Mouse (Mus musculus): Measurements from ENCODE around the gene Suox. TPM values are rescaled to one million over a fixed set of nuclear protein-coding genes. Genes with fewer than 3 reads are reported as not detected.

Gene Suox
- polyA plus RNA-seq, 1 experiment from 2014 or later, result 13.1 TPM

DNA sequence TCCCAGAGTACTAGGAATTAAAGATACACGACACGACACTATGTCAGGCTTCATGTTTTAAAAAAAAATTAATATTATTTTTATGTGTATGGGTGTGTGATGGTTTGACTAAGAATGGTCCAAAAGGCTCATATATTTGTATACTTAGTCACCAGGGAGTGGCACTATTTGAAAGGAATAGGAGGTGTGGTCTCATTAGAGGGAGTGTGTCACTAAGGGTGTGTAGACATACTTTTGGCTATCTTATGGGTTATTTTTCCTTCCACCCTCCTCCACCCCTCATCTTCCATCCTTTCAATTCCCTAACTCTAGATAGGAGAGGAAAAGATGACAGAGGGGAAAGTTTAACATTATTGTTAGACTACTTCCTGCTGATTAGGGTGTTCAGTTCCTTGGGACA lies 8.1 kb downstream of the Suox start:
- 95% methylated on average over 2 of the region's 2 CpGs for WGBS
- Histone ChIP-seq H3K27ac (ENCODE audit: low read depth, low read length) (no peak overlapping the region), H3K4me1 (ENCODE audit: control insufficient read depth, insufficient read depth, low read length) (no peaks in the 10 kb centered on the region), H3K9ac (replicated peaks; ENCODE audit: low read depth, low read length) (no peak overlapping the region), H3K4me3 (ENCODE audit: low read depth, low read length) (no peak overlapping the region), H3K4me2 (ENCODE audit: low read depth, low read length) (no peak overlapping the region), H3K36me3 (ENCODE audit: control insufficient read depth, insufficient read depth, low read length) (no peaks in the 10 kb centered on the region), H3K27me3 (ENCODE audit: control insufficient read depth, insufficient read depth, low read length) (no peaks in the 10 kb centered on the region), H3K9me3 (ENCODE audit: control insufficient read depth, low read length) (no peaks in the 10 kb centered on the region)
- no peak for ATAC-seq (ENCODE audit: low read depth)

- H3K27ac ChIP-seq (ENCODE audit: low read depth, low read length), result no peak overlapping the region
- H3K36me3 ChIP-seq (ENCODE audit: control insufficient read depth, insufficient read depth, low read length), result no peaks in the 10 kb centered on the region
- no peak overlapping the region for H3K9ac ChIP-seq (replicated peaks; ENCODE audit: low read depth, low read length)
- no peaks in the 10 kb centered on the region for H3K27me3 ChIP-seq (ENCODE audit: control insufficient read depth, insufficient read depth, low read length)
- no peaks in the 10 kb centered on the region for H3K4me1 ChIP-seq (ENCODE audit: control insufficient read depth, insufficient read depth, low read length)
- no peak overlapping the region for H3K4me2 ChIP-seq (ENCODE audit: low read depth, low read length)
- no peaks in the 10 kb centered on the region for H3K9me3 ChIP-seq (ENCODE audit: control insufficient read depth, low read length)
- WGBS, result 93% methylated on average over 3 of the region's 3 CpGs
- H3K4me3 ChIP-seq (ENCODE audit: low read depth, low read length), result no peak overlapping the region
- ATAC-seq (ENCODE audit: low read depth), result no peak
Observed at GRCm38 (mm10) chr10:128665307-128665706, 8.6 kb downstream of the Suox start.

DNA sequence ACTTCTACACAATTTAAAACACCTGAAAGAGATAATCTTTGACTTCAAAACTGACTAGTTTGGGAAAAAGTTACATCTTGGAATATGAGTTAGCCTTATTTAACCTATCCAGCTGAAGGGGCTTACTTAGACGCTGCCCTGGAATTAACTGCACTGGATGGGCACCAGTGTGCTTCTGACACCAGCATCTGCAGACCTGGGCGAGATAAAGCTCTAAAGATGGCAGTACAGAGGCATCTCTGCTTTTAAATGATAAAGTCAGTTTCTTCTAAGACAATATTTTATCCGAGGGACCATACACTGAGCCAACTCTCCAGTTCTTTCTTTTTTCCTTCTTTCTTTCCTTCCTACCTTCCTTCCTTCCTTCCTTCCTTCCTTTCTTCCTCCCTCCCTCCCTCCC lies 9.1 kb downstream of the Suox start:
- Histone ChIP-seq H3K4me3 (ENCODE audit: low read depth, low read length) (no peak overlapping the region), H3K4me2 (ENCODE audit: low read depth, low read length) (no peak overlapping the region), H3K27ac (ENCODE audit: low read depth, low read length) (no peak overlapping the region), H3K36me3 (ENCODE audit: control insufficient read depth, insufficient read depth, low read length) (no peaks in the 10 kb centered on the region), H3K9me3 (ENCODE audit: control insufficient read depth, low read length) (no peaks in the 10 kb centered on the region), H3K9ac (replicated peaks; ENCODE audit: low read depth, low read length) (no peak overlapping the region), H3K27me3 (ENCODE audit: control insufficient read depth, insufficient read depth, low read length) (no peaks in the 10 kb centered on the region), H3K4me1 (ENCODE audit: control insufficient read depth, insufficient read depth, low read length) (no peaks in the 10 kb centered on the region)
- ATAC-seq (ENCODE audit: low read depth), result no peak
- WGBS, result 80% methylated on average over 3 of the region's 3 CpGs

GRCm38 (mm10) chr10:128663441-128664220 lies 10.2 kb downstream of the Suox start:
- ATAC-seq (ENCODE audit: low read depth), result no peak

DNA sequence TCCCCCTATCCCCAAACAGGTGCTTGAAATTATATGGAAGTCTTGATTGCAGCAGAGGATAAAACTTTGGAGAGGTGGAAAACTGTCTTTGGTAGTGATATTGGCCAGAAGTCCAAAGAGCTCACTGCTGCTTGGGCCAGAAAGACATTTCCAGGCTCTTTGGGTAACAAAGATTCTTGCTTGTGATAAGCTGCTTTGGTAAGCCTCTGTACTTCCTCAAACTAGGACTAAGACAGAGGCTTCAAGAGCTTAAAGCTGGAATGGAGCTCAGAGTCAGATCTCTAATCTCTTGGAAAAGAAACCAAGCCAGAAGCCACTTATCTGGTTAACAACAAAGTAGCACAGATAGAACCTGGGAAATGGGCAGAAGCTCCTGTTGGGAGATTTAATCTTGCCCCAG lies 11.4 kb downstream of the Suox start:
- no peaks in the 10 kb centered on the region for H3K27me3 ChIP-seq (ENCODE audit: control insufficient read depth, insufficient read depth, low read length)
- H3K4me1 ChIP-seq (ENCODE audit: control insufficient read depth, insufficient read depth, low read length), result no peaks in the 10 kb centered on the region
- no peak for ATAC-seq (ENCODE audit: low read depth)
- H3K27ac ChIP-seq (ENCODE audit: low read depth, low read length), result no peak overlapping the region
- H3K4me3 ChIP-seq (ENCODE audit: low read depth, low read length), result no peak overlapping the region
- H3K4me2 ChIP-seq (ENCODE audit: low read depth, low read length), result no peak overlapping the region
- H3K9me3 ChIP-seq (ENCODE audit: control insufficient read depth, low read length), result no peaks in the 10 kb centered on the region
- H3K9ac ChIP-seq (replicated peaks; ENCODE audit: low read depth, low read length), result no peak overlapping the region
- H3K36me3 ChIP-seq (ENCODE audit: control insufficient read depth, insufficient read depth, low read length), result no peaks in the 10 kb centered on the region

More at GRCm38 (mm10) chr10:128663441-128664220, 10.2 kb downstream of the Suox start:
- H3K36me3 ChIP-seq (ENCODE audit: control insufficient read depth, insufficient read depth, low read length), result no peaks in the 10 kb centered on the region
- no peak overlapping the region for H3K9ac ChIP-seq (replicated peaks; ENCODE audit: low read depth, low read length)
- 76% methylated on average over 5 of the region's 5 CpGs for WGBS
- H3K27ac ChIP-seq (ENCODE audit: low read depth, low read length), result no peak overlapping the region
- no peaks in the 10 kb centered on the region for H3K27me3 ChIP-seq (ENCODE audit: control insufficient read depth, insufficient read depth, low read length)
- no peak overlapping the region for H3K4me3 ChIP-seq (ENCODE audit: low read depth, low read length)
- H3K4me1 ChIP-seq (ENCODE audit: control insufficient read depth, insufficient read depth, low read length), result no peaks in the 10 kb centered on the region
- no peak overlapping the region for H3K4me2 ChIP-seq (ENCODE audit: low read depth, low read length)
- no peaks in the 10 kb centered on the region for H3K9me3 ChIP-seq (ENCODE audit: control insufficient read depth, low read length)

GRCm38 (mm10) chr10:128659490-128659889 lies 14.4 kb downstream of the Suox start:
- no peak for ATAC-seq (ENCODE audit: low read depth)
- Histone ChIP-seq H3K27ac (ENCODE audit: low read depth, low read length) (no peak overlapping the region), H3K4me1 (ENCODE audit: control insufficient read depth, insufficient read depth, low read length) (no peaks in the 10 kb centered on the region), H3K4me3 (ENCODE audit: low read depth, low read length) (no peak overlapping the region), H3K9ac (replicated peaks; ENCODE audit: low read depth, low read length) (no peak overlapping the region), H3K9me3 (ENCODE audit: control insufficient read depth, low read length) (no peaks in the 10 kb centered on the region), H3K36me3 (ENCODE audit: control insufficient read depth, insufficient read depth, low read length) (no peaks in the 10 kb centered on the region), H3K4me2 (ENCODE audit: low read depth, low read length) (no peak overlapping the region), H3K27me3 (ENCODE audit: control insufficient read depth, insufficient read depth, low read length) (no peaks in the 10 kb centered on the region)
- WGBS, result 46% methylated on average over 9 of the region's 9 CpGs

DNA sequence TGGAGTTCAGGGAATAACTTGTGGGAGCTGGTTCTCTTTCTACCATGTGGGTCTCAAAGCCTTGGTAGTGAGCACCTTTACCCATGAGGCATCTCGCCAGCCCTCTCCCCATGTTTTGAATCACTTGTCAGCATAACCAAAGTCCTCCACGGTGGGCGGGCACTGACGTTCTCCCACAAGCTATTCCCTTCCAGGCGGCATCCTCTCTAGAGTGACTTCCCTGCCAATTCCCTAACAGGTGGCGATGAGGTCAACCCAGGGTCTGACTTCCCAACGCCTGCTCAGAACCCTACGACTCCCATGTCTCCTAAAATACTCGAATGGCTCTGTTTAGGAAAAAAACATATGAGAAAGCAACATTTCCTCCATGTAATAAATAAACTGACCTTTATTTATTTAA lies 16.0 kb downstream of the Suox start:
- Histone ChIP-seq H3K27ac (ENCODE audit: low read depth, low read length) (no peak overlapping the region), H3K4me2 (ENCODE audit: low read depth, low read length) (no peak overlapping the region), H3K9me3 (ENCODE audit: control insufficient read depth, low read length) (no peaks in the 10 kb centered on the region), H3K27me3 (ENCODE audit: control insufficient read depth, insufficient read depth, low read length) (no peaks in the 10 kb centered on the region), H3K9ac (replicated peaks; ENCODE audit: low read depth, low read length) (no peak overlapping the region), H3K36me3 (ENCODE audit: control insufficient read depth, insufficient read depth, low read length) (no peaks in the 10 kb centered on the region), H3K4me3 (ENCODE audit: low read depth, low read length) (no peak overlapping the region), H3K4me1 (ENCODE audit: control insufficient read depth, insufficient read depth, low read length) (no peaks in the 10 kb centered on the region)
- WGBS, result 62% methylated on average over 9 of the region's 9 CpGs
- no peak for ATAC-seq (ENCODE audit: low read depth)

GRCm38 (mm10) chr10:128656731-128657130 lies 17.1 kb downstream of the Suox start:
- 97% methylated on average over 1 of the region's 1 CpGs for WGBS
- no peaks in the 10 kb centered on the region for H3K27me3 ChIP-seq (ENCODE audit: control insufficient read depth, insufficient read depth, low read length)
- no peak overlapping the region for H3K4me2 ChIP-seq (ENCODE audit: low read depth, low read length)
- no peak overlapping the region for H3K4me3 ChIP-seq (ENCODE audit: low read depth, low read length)
- H3K9me3 ChIP-seq (ENCODE audit: control insufficient read depth, low read length), result no peaks in the 10 kb centered on the region
- no peaks in the 10 kb centered on the region for H3K4me1 ChIP-seq (ENCODE audit: control insufficient read depth, insufficient read depth, low read length)
- H3K9ac ChIP-seq (replicated peaks; ENCODE audit: low read depth, low read length), result no peak overlapping the region
- no peak overlapping the region for H3K27ac ChIP-seq (ENCODE audit: low read depth, low read length)
- H3K36me3 ChIP-seq (ENCODE audit: control insufficient read depth, insufficient read depth, low read length), result no peaks in the 10 kb centered on the region
- ATAC-seq (ENCODE audit: low read depth), result no peak

DNA sequence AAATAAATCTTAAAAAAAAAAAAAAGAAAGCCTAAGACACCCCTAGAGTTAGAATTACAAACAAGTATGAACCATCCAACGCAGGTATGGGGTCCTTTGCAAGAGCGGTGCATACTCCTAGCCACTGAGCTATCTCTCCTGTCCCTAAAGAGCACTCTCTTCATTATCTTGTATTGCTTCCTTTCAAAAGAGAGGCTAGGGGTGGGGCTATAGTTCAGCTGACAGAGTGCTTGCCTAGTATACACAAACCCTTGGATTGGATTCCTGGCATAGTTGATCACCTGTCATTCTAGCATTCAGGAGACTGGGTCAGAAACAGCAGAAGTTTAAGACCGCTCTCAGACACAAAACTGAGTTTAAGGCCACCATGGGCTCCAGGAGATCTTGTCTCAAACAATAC lies 18.6 kb downstream of the Suox start:
- no peak overlapping the region for H3K4me3 ChIP-seq (ENCODE audit: low read depth, low read length)
- no peaks in the 10 kb centered on the region for H3K9me3 ChIP-seq (ENCODE audit: control insufficient read depth, low read length)
- WGBS, result 87% methylated on average over 3 of the region's 3 CpGs
- no peak overlapping the region for H3K9ac ChIP-seq (replicated peaks; ENCODE audit: low read depth, low read length)
- no peaks in the 10 kb centered on the region for H3K27me3 ChIP-seq (ENCODE audit: control insufficient read depth, insufficient read depth, low read length)
- H3K4me1 ChIP-seq (ENCODE audit: control insufficient read depth, insufficient read depth, low read length), result no peaks in the 10 kb centered on the region
- H3K36me3 ChIP-seq (ENCODE audit: control insufficient read depth, insufficient read depth, low read length), result no peaks in the 10 kb centered on the region
- ATAC-seq (ENCODE audit: low read depth), result no peak
- no peak overlapping the region for H3K27ac ChIP-seq (ENCODE audit: low read depth, low read length)
- H3K4me2 ChIP-seq (ENCODE audit: low read depth, low read length), result no peak overlapping the region

Measured in neural tube, embryonic 14.5 days (tissue).